Mouse (Mus musculus) kidney, postnatal 0 days (tissue): ENCODE data around the gene Gm21981. TPM values are rescaled to one million over a fixed set of nuclear protein-coding genes. Genes with fewer than 3 reads are reported as not detected.

Experiments
- ATAC-seq: fragments of 200-750 bp; cut with Nextera tagmentation; replicated peaks from 2 replicates; pipeline ENCODE4 v1.8.0; 2017; ENCODE audit warnings: low read depth, moderate number of reproducible peaks, moderate TSS enrichment, moderate library complexity; ENCODE audit not compliant: low FRiP score
- DNase-seq: peaks from one replicate; pipeline ENCODE4 v3.0.0-alpha.2; 2016; ENCODE audit warnings: low spot score
- H3K27ac ChIP-seq: fragments of 300-500 bp; sonication (generic); 2 replicates; pipeline ENCODE4 v1.5.1; 2014; ENCODE audit warnings: mild to moderate bottlenecking
- H3K27me3 ChIP-seq: fragments of 300-500 bp; sonication (generic); 2 replicates; pipeline ENCODE4 v1.6.1; 2014; ENCODE audit warnings: low read length, mixed read lengths; ENCODE audit not compliant: insufficient read depth
- H3K36me3 ChIP-seq: fragments of 300-500 bp; sonication (generic); 2 replicates; pipeline ENCODE4 v1.6.1; 2014; ENCODE audit warnings: low read length, mixed read lengths; ENCODE audit not compliant: insufficient read depth
- H3K4me1 ChIP-seq: fragments of 300-500 bp; sonication (generic); replicated peaks from 2 replicates; pipeline ENCODE4 v1.6.1; 2014; ENCODE audit warnings: antibody characterized with exemption, low read length, mixed read lengths; ENCODE audit not compliant: insufficient read depth
- H3K4me2 ChIP-seq: fragments of 300-500 bp; sonication (generic); 2 replicates; pipeline ENCODE4 v1.6.1; 2014; ENCODE audit warnings: mild to moderate bottlenecking, low read length, moderate library complexity, mixed read lengths
- H3K4me3 ChIP-seq: fragments of 300-500 bp; sonication (generic); replicated peaks from 2 replicates; pipeline ENCODE4 v1.5.1; 2014; ENCODE audit warnings: low read depth, low read length
- H3K9ac ChIP-seq: fragments of 300-500 bp; sonication (generic); 2 replicates; pipeline ENCODE4 v1.6.1; 2014; ENCODE audit warnings: low read depth, low read length
- H3K9me3 ChIP-seq: fragments of 300-500 bp; sonication (generic); replicated peaks from 2 replicates; pipeline ENCODE4 v1.6.1; 2016; ENCODE audit warnings: low read length, inconsistent platforms, mixed read lengths
- CTCF ChIP-seq: IDR thresholded peaks from 2 replicates; pipeline ENCODE4 v1.5.1; 2016; ENCODE audit warnings: antibody characterized with exemption, low read depth, mild to moderate bottlenecking, moderate library complexity
- WGBS: fragments of 180-500 bp; shearing (Covaris S2); extraction: QIAGEN DNeasy Blood & Tissue Kit; methylation state at CpG from one replicate; pipeline ENCODE4 v1.1.7; 2014; 5-methylcytosine and 5-hydroxymethylcytosine counted together
- polyA plus RNA-seq: library from polyadenylated mRNA; unstranded; fragments of >200 nt; fragmentation: Nextera tagmentation; extraction: Ambion mirVana; gene quantifications from 2 replicates; pipeline ENCODE4 v1.2.1, GENCODE M21; 2015

Gene Gm21981
- polyA plus RNA-seq, 1 experiment from 2014 or later, result 0.25 TPM

GRCm38 (mm10) chr17:47648966-47649365 is 45.3 kb downstream of the Gm21981 start:
- DNase-seq (no peak), ATAC-seq (no peak)
- Histone ChIP-seq H3K9me3 (no peaks in the 10 kb centered on the region), H3K4me2 (no peak overlapping the region), H3K4me3 (no peak overlapping the region), H3K27ac (no peak overlapping the region), H3K9ac (no peak overlapping the region), H3K27me3 (no peaks in the 10 kb centered on the region), H3K4me1 (no peaks in the 10 kb centered on the region), H3K36me3 (no peaks in the 10 kb centered on the region)
- TF ChIP-seq CTCF, result no peak
- 67% methylated on average over 4 of the region's 4 CpGs for WGBS

- H3K9me3 ChIP-seq, result no peaks in the 10 kb centered on the region
- H3K27ac ChIP-seq, result no peak overlapping the region
- whole genome bisulfite sequencing, result 94% methylated on average over 1 of the region's 1 CpGs
- H3K9ac ChIP-seq, result no peak overlapping the region
- no peaks in the 10 kb centered on the region for H3K27me3 ChIP-seq
- peak; percentile 71 for DNase-seq
- no peak overlapping the region for H3K4me2 ChIP-seq
- no peak overlapping the region for H3K4me3 ChIP-seq
- H3K4me1 ChIP-seq, result no peaks in the 10 kb centered on the region
- ATAC-seq, result no peak
- H3K36me3 ChIP-seq, result no peaks in the 10 kb centered on the region
- TF ChIP-seq CTCF, result peak; percentile 81
These were observed 47.6 kb downstream of the Gm21981 start for GRCm38 (mm10) chr17:47646683-47647082.

- no peak for DNase-seq
- 77% methylated on average over 2 of the region's 2 CpGs for WGBS
These were observed 51.3 kb downstream of the Gm21981 start for GRCm38 (mm10) chr17:47642992-47643391.

More at GRCm38 (mm10) chr17:47642992-47643391, 51.3 kb downstream of the Gm21981 start:
- Histone ChIP-seq H3K9ac (no peak overlapping the region), H3K36me3 (no peaks in the 10 kb centered on the region), H3K27ac (no peak overlapping the region), H3K9me3 (no peaks in the 10 kb centered on the region), H3K27me3 (no peaks in the 10 kb centered on the region), H3K4me2 (no peak overlapping the region), H3K4me1 (no peaks in the 10 kb centered on the region), H3K4me3 (no peak overlapping the region)
- no peak for ATAC-seq
- peak; percentile 34 for TF ChIP-seq CTCF

Other genes starting within 250 kb of the Gm21981 start
- gene Taf8, start 192.2 kb downstream of the Gm21981 start, polyA plus RNA-seq, result 21.4 and 24.9 TPM in 2 replicates
- 199 and 202 TPM in 2 replicates for gene Ccnd3, start 189.4 kb downstream of the Gm21981 start, polyA plus RNA-seq
- 14.7 and 15.7 TPM in 2 replicates for gene Bysl, start 83.0 kb downstream of the Gm21981 start, polyA plus RNA-seq
- gene Med20, start 82.9 kb downstream of the Gm21981 start, polyA plus RNA-seq, result 37.6 and 37.9 TPM in 2 replicates
- 1.5 and 1.8 TPM in 2 replicates for gene Gm20517, start 82.9 kb downstream of the Gm21981 start, polyA plus RNA-seq
- 2.9 and 4.1 TPM in 2 replicates for gene Usp49, start 63.8 kb downstream of the Gm21981 start, polyA plus RNA-seq
- gene Tomm6, start 6.1 kb downstream of the Gm21981 start, polyA plus RNA-seq, result 450 and 462 TPM in 2 replicates
- gene Frs3, start 5.4 kb downstream of the Gm21981 start, polyA plus RNA-seq, result 6.8 and 8.3 TPM in 2 replicates
- 1.1 and 1.2 TPM in 2 replicates for gene Prickle4, start 281 bp upstream of the Gm21981 start, polyA plus RNA-seq
- 0.08 and 0.09 TPM in 2 replicates for gene Pgc, start 32.4 kb upstream of the Gm21981 start, polyA plus RNA-seq
- gene Tfeb, start 42.6 kb upstream of the Gm21981 start, polyA plus RNA-seq, result 23.0 and 23.1 TPM in 2 replicates
- 5.5 and 6.2 TPM in 2 replicates for gene Mdfi, start 140.2 kb upstream of the Gm21981 start, polyA plus RNA-seq
- gene Foxp4, start 230.2 kb upstream of the Gm21981 start, polyA plus RNA-seq, result 7.7 and 9.5 TPM in 2 replicates